In the genomic region with DNA sequence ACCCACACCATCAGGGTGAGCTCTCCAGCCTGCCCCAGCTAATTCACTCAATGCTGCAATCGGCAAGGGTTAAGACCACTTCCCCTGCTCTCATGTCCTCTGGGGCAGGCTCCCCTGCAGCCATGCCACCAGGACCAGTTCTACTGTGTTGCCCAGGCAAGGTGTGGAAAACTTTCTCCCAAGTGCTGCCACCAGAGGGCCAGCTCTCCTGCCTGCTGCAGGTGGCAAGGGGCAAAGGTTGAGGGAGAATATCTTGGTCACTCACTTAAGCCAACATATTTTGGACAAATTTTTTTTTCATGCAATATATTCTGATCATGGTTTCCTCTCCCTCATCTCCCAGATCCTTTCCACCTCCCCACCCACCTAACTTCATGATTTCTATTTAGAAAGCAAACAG, we compare ENCODE assay signal across 13 mouse cellular contexts. TPM values are rescaled to one million over a fixed set of nuclear protein-coding genes. Genes with fewer than 3 reads are reported as not detected.
DNase-seq lines count a peak whose midpoint lies in the region; ATAC-seq and TF ChIP-seq lines count a peak whose summit lies in the region.
"Had no signal": no experiment of that assay in that cellular context is flagged by ENCODE, and none has a peak within 500 bp of the region (broad histone marks: within the 10 kb centered on the region; RNA-seq: fewer than 3 reads in every experiment).

No protein-coding gene starts in this region.

- no peak overlapping the region for H3K4me3 ChIP-seq in layer of hippocampus, adult 2 months
- H3K4me3 ChIP-seq: heart, embryonic 13.5 days; liver, embryonic 15.5 days had no signal

- TF ChIP-seq CTCF in layer of hippocampus, adult 2 months (conservative IDR thresholded peaks at IDR 0.05), result peak; percentile 52

- DNase-seq in layer of hippocampus, adult 2 months (ENCODE audit: low spot score in 2 of 2), result no peak
- DNase-seq in layer of hippocampus, postnatal 14 days (ENCODE audit: low spot score in 2 of 2), result no peak
- peak; percentile 14 for DNase-seq in thymus, postnatal 14 days
- no peak for DNase-seq in thymus, adult 18-20 months
- peak; percentile 22 to 50 for DNase-seq in kidney, adult 8-10 months
- peak; percentile 27 for DNase-seq in thymus, postnatal 4 days

- no peak for ATAC-seq in erythroblast, adult 5-6 weeks (replicated peaks; ENCODE audit: low FRiP score, poor library complexity, severe bottlenecking)
- ATAC-seq: hindbrain, embryonic 16.5 days; midbrain, embryonic 16.5 days had no signal

- H3K27ac ChIP-seq in layer of hippocampus, adult 2 months, result no peak overlapping the region
- H3K27ac ChIP-seq: heart, embryonic 13.5 days; liver, embryonic 15.5 days had no signal

RNA-seq across cellular contexts. Expression of gene Gm11214, which starts 8.8 kb away (rescaled TPM):
- total RNA-seq in layer of hippocampus, adult 2 months (2021), result not detected
- total RNA-seq in layer of hippocampus, postnatal 14 days (2021), result not detected
- total RNA-seq in erythroblast, adult 5-6 weeks (2015; ENCODE audit: low replicate concordance), result not detected in 2 replicates
- not detected in 2 replicates for total RNA-seq in erythroblast, adult 5-6 weeks (2017; ENCODE audit: low replicate concordance)
- total RNA-seq: left cerebral cortex, adult 18-20 months; neutrophil, adult 5-6 weeks had no signal

RNA-seq across cellular contexts. Expression of gene Tex48, which starts 32.2 kb away (rescaled TPM):
- not detected for total RNA-seq in layer of hippocampus, adult 2 months (2021)
- total RNA-seq in layer of hippocampus, postnatal 14 days (2021), result not detected
- total RNA-seq in erythroblast, adult 5-6 weeks (2015; ENCODE audit: low replicate concordance), result not detected in 2 replicates
- total RNA-seq in erythroblast, adult 5-6 weeks (2017; ENCODE audit: low replicate concordance), result not detected in 2 replicates
- total RNA-seq: left cerebral cortex, adult 18-20 months; neutrophil, adult 5-6 weeks had no signal

RNA-seq across cellular contexts. Expression of gene Gm11213, which starts 49.3 kb away (rescaled TPM):
- total RNA-seq in layer of hippocampus, adult 2 months (2021), result not detected
- not detected for total RNA-seq in layer of hippocampus, postnatal 14 days (2021)
- not detected in 2 replicates for total RNA-seq in erythroblast, adult 5-6 weeks (2015; ENCODE audit: low replicate concordance)
- not detected in 2 replicates for total RNA-seq in erythroblast, adult 5-6 weeks (2017; ENCODE audit: low replicate concordance)
- total RNA-seq: left cerebral cortex, adult 18-20 months; neutrophil, adult 5-6 weeks had no signal

Comparison
In these comparisons a context has a peak if more than half of its experiments do, and no peak if none do; other contexts are left out.
1. DNase-seq: peak in thymus, postnatal 14 days (single experiment), kidney, adult 8-10 months (2 of 2) and thymus, postnatal 4 days (single experiment); none in layer of hippocampus, adult 2 months (0 of 2), layer of hippocampus, postnatal 14 days (0 of 2) and thymus, adult 18-20 months (0 of 2).